Mouse (Mus musculus) cerebellum, adult 11 months (tissue): ENCODE results near the gene Ppp4r4.
"Not testable (repeated sequence)": the region's sequence is repeated elsewhere in the genome, so short reads cannot be mapped to it uniquely, and the experiment has no call there.

Experiments used
- DNase-seq: peaks from one replicate; pipeline ENCODE4 v3.0.0; 2022

Gene Ppp4r4

DNA sequence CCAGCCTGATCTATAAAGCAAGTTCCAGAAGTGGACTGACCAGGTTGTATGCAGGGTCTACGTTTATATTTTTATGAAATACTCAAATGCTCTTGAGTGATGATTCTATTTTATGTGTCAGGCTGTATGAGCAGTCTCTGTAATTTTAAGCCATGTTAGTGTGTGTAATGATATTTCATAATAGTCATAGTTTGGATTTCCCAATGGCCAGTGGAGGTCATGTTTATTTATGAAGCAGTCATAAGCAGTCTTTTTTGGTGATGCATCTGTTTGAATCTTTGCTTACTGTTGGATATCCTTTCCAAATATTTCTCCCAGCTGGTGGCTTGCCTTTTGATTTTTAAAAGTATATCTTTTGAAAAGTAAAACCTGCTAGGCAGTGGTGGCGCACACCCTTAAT lies 11.3 kb downstream of the Ppp4r4 start:
- DNase-seq = no peak

DNA sequence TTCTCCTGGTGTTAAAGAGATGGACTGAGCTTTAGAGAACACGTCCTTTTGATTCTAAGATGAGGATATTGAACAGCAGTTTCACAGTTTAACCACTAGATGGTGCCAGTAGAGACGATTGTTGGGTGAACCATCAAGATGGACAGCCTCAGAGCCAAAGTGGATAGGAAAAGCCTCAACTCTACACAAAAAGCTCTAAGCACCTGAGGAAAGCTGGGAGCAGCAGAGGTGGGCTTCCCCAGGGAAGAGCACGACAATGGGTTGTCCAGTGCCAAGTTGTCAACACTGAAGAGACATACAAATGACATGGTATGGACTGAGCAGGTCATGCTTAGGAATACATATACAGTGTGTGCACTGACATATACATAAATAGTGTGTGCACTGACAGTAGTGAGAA lies 12.1 kb downstream of the Ppp4r4 start:
- DNase-seq = no peak

DNA sequence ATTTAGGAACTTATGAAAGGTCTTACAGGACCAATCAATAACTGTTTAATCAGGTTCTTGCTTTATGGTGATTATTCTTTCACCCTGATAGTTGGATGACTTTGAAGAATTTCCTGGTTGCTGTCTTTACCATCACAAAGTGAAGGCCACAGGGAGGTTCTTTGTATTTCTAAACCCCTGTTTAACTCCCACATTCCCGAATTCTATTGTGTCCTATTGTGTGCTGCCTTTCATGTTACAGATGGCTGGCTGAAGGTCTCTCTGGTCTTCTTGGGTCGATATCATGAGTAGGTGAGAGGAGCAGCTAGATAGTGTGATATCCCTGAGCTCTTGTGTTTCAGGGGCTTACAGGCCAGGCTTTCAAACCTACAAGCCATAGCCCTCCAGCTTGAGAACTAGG lies 15.4 kb downstream of the Ppp4r4 start:
- no peak for DNase-seq

DNA sequence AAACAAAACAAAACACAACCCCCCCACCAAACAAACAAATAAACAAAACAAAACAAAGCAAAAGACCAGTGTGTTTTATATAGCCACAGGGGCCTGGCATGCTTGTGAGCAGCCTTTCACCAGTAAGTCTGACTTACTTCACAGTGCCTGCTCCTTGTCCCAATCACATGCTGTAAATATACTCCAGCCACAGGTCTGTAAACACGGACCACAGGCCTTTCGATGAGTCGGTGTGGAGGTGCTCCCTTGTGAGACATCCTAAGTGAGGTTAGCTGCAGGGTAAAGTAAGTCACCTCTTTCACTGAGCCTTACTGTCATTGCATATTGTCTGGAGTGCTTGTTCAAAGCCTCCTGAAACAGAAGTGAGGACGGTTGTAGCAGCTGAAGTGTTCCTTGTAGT lies 16.4 kb downstream of the Ppp4r4 start:
- DNase-seq = no peak

DNA sequence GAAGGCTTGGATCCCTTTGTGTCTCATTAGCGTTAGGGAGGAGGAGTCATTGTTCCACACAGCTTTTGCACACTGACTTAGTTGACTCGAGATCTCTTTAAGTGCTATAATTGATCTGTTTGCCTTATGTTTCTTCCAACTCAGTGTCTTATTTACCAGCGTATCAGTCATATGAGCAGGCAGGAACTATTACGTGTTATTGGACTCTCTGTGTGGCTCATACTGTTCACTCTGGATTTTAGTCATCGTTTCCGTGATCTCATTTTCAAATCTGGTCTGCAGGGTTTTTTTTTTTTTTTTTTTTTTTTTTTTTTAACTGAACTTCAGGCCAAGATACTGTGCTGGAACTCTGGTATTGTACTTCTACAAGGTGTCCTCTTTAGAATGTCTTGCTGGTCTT lies 18.0 kb downstream of the Ppp4r4 start:
- DNase-seq = no peak

DNA sequence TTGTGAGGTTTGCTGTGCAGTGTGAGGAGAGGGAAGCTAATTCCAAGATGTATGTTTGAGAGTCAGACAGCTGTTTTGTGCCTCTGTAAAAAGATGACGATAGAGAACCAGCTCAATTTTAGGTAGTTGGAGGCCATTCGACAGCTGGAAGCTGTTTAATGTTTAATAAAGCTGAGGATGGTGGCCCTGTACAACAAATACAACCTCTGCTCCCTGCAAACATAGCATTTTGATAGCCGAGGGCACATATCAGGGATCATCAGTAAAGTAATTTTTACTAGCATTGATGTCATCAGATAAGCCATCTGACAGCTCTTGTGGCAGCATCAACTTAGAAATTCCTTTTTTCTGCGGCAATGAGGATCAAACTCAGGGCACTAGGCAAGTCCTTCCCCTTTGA lies 19.3 kb downstream of the Ppp4r4 start:
- DNase-seq = no peak

DNA sequence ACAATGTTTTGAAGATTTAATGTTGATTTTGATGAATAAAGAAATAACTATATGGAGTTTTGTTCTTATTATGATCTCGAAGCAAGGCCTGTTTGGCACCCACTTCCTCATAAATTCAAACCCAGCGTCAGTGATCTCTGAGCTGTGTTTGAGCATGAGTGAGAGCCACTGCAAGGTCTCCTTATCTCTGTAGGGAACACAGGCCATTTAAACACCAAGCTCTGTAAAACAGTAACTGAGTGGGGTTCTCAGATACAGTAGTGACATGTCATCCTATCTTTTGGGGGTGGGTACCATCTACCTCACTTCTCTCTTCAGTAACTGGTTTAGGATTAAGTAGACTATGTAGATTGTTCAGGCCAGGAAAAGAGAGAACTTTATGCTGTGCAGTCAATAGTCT lies 20.4 kb downstream of the Ppp4r4 start:
- no peak for DNase-seq

DNA sequence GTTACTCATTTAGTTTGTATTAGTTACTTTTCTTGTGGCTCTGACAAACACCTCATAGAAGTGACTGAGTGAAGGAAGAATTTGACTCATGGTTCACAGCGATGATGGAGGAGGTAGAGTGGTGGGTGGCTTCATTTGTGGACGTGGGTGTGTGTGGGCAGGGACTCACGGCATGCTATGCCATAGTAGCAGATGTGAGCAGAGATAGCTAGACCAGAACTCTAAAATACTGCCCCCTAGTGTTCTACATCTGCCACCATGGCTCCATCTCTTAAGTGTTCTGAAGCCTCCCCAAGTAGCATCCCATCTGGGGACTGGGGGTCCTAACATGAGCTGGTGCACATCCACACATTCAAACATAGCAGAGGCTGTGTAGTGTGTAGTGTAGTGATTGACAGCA lies 21.4 kb downstream of the Ppp4r4 start:
- no peak for DNase-seq

DNA sequence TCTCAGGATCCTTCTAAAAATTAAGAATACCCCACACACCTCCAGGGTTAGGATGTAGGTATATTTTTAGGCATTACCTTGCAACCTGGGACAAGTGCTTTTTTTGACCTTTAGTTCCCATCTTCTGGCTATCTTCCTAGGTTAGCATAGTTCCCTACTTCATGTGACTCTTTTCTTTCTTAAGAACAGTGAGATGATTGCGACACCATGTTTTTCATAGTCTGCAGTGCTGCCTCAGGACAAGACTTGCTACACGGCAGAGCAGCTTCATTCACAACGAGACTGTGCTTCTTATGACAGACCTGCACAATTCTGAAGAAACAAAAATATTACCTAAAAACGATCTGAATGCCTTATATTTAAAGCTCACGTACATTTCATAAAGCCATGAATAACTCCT lies 24.8 kb downstream of the Ppp4r4 start:
- DNase-seq = no peak

DNA sequence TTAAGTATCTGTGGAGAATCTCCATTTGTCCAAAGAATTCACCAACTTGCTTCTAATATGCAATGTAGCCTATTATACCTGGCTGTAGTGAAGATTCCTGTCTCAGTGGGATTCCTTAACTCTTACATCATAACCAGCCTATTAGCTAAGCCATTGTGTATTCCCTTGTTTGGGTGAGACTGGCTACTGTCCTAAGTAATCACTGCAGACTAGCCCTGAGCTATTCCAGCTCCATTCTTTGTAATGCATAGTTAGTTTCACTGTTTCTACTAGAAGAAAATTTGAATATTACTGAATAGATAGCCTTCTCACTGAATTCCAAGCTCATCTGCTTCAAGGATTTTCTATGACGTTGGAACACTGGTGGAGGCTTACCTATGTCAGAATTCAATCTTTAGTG lies 32.6 kb downstream of the Ppp4r4 start:
- no peak for DNase-seq

DNA sequence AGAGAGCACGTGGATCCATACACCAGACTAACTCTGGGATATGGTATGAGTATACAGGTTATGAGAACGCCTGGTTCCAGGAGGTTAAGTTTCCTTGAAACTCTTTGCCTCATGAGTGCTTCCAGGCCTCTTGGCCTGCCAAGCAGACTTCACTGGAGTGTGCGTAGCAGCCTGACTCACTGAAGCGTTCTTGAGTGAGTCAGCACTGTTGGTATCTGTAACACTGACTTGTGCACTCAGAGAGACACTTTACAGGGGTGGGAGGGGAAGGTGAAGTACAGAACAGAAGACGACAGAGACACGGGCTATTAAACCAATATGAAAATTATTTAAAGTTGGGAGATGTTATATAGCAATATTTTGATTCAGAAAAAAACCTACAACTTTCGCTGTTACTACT lies 33.1 kb downstream of the Ppp4r4 start:
- no peak for DNase-seq

DNA sequence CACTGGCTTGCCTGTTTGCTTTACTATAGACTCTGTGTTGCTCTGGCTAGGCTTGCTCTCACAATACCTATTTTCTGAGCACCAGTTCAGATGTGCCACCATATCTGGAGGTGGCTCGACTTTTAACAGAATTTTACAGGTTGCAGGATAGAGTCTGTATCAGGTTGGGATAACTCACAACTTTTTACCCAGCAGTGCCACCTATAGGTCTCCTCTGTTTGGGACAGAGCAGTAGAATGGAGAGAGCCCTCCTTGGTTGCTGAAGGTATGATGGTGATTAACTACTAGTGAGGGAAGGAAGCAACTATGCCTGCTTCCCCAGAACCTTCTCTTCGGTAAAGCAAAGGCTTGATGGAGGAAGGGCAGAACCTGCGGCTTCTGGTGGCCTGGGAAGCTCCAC lies 35.0 kb downstream of the Ppp4r4 start:
- no peak for DNase-seq

DNA sequence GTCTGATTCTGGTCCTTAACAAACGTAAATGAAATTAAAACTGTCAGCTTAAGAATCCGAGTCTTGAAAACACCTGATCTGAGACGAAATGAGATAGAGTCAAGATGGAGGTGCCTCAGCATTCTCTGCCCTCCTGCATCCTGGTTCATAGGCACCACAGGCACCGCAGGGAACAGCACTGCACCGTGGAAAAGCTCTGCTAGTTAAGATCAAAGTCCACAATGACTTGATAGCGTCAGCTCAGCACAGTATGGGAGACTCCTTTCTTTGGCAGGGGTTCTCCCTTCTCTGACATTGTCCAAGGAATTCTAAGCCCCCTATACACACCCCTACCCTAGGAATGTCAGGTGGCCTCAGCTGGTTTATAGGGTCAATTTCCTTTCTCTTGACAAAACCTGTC lies 37.6 kb downstream of the Ppp4r4 start:
- no peak for DNase-seq

DNA sequence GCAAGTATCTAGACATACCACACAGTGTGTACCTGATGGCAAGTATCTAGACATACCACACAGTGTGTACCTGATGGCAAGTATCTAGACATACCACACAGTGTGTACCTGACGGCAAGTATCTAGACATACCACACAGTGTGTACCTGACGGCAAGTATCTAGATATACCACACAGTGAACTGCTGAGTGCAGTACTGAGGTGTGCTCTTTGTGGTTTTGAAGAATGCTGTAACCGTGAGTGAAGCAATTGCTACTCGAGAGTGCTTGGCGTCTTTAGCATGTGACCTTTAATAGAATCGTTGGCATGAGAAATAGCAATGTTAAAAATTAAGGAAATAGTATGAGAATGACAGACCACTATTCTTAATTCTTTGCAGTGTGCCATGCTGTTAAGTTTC lies 46.1 kb downstream of the Ppp4r4 start:
- DNase-seq = not testable (repeated sequence)

DNA sequence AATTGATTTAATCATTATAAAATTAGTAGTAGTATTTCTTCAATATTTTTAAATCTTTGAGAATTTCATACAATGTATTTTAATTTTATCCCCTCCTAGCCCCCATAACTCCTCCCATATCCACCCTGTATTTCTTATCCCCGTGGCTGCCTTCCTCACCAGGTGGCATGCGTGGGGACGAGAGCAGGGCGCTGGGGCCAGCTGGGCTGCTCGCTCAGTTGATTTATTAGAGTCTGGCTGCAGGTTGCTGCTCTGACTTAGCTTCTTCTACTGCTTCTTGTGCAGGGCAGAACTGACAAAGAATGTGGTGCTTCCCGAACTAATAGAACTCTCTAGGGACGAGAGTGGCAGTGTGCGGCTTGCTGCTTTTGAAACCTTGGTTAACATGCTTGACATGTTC lies 51.7 kb downstream of the Ppp4r4 start:
- no peak for DNase-seq

DNA sequence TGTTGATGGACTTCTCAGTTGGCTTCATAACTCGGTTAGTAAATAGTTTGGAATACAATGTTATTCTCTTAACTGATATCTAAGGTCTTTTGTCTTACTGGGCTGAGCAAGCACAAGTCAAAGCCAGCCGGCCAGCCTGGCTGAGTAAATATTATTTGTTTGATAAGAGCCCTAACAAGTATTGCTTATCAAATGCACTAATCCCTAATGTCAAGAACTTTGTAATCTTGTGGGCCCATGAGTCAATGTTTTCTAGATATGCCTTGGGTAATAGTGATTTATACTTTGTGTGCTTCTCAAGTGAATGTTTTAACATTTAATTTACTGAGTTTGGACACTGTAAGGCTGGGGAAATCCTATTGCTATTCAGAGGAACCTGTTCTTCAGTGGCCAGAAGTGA lies 66.3 kb downstream of the Ppp4r4 start:
- DNase-seq = no peak

DNA sequence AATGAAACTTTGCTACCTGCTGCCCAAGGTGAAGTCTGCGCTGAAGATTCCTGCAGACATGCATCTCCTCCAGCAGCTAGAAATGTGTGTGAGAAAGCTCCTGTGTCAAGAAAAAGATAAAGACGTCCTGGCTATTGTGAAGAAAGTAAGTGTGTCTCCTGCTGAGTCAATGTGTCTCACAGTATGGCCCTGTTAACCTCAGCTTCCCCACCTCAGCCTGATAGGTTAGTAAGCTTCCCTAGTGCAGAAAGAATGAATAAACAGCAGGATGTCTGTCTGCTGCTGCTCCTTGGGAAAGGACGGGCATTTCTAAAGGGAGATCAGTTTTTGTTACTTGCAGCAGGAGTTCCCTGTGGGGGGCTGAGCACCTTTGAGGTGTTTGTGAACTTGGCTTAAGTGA lies 68.3 kb downstream of the Ppp4r4 start:
- no peak for DNase-seq

DNA sequence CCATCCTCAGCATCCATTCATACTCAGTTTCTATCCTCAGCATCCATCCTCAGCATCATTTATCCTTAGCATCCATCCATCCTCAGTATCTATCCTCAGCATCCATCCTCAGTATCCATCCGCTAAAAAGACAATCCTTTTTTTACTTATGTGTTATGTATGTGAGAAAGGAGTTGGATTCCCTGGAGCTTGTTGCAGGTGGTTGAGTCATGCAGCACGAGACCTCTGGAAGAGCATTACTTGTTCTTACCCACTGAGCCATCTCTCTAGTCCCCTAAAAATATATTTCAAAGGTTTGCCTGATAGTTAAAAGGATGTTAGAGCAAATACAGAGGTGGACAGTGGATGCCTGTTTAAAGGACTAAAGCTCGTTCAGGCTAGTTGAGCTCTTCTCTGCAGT lies 69.8 kb downstream of the Ppp4r4 start:
- DNase-seq = no peak

DNA sequence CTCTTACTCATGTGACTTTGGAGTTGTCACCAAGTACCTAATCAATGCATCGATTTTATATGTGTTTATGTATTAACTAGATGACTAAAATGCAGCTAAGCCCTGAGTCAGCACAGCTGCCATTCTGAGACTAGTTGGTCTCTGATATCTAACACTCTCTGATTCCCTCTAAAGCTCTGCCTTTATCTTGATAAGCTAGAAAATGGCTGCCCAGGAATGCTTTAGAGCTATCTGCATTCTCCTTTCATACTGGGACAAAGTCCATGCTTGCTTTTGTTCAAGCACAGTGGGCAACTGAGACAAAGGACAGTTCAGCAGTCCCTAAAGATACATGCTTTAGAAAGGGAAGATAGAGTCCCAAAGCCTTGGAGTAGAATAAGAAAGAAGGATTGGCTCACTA lies 83.1 kb downstream of the Ppp4r4 start:
- DNase-seq = no peak

DNA sequence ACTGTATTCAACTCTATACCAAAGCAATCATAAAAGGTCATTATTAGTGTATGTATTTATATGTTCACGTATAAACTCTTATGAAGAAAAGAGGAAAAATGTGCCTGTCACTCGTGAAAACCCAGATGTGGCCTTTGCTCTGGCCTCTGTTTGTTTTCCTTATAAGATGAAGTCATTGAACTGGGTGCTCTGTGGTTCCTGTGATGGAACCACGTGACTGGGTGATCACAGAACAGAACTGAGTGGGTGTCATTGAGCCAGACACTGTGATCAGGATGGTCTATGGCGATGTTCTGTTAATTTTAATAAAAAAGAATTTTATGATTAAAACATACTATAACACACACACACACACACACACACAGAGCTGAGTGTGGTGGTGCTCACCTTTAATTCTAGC lies 83.7 kb downstream of the Ppp4r4 start:
- no peak for DNase-seq

DNA sequence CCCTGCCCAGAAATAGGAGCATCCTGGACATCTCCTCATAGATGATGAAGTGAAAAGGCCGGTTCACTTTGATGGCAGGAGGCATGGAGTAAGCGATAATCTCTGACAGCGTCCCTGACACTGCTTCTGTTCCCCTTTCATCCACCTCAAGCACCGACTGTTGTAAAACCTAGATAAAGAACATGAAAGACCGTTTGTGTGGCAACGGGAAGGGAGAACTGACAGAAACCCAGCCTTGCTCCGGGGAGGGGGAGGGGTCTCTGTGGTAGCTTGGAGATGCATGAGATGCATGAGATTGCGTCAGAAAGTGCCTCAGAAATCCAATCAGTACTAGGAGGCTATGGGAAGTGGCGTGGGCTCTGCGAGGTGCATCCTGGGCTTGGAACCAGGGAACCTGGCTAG lies 84.8 kb downstream of the Ppp4r4 start:
- no peak for DNase-seq

DNA sequence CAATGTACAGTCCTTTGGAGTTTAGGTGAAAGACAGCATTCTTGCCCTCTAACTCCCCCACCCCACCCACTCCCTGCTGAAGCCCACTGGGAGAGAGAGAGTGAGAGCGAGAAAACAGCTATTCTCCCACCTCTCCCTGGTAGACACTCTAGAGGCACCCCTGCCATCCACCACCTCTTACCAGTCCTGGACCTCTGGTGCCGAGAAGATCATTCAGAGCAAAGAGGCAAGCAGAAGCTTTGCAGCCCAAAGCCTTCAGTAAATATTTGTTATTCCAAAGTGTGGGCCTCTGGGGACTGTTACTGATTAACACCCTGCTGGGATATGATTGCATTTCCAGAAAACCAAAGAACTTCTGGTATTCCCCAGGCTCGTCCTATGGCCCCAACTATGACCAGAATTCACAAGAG lies 99.1 kb downstream of the Ppp4r4 start, which contains the start of gene Serpina10:
Gene Serpina10 (minus strand): TSS at position 242 of the 410 bp plus-strand sequence.
- DNase-seq = no peak

DNA sequence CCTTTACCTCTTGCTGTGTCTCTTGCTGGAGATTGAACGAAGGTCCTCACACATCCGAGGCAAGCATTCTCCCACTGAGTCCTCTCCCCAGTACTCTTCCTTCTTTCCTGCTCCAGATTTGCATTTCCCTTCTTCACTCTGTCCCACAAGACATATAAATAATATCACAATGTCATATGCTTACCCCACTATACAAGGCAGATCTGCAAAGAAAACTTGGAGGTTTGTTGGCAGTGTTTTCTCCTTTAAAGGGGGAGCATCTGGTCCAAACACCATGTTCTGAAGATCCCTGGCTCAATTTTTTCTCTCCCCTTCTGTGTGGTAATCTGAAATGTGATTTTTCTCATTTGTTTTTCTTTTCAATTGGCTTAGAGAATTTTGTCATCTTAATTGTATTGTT lies 102.3 kb downstream of the Ppp4r4 start:
- no peak for DNase-seq

DNA sequence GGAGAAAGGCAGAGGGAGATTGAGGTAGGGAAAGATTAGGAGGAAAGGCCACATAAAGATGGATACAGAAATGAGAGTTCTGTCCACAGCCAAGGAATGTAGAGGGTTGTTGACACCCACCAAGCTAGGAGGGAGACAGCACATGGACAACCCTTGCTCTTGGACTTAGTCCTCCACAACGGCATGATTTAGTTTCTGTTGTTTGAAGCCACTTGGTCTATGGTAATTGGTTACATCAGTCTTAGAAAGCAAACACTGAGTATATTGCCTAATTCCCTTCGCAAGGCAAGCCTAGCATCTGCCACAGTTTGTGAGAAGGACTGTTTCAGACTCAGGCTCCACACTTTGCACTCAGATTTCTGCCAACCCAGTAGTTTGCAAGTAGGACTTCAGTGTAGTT lies 103.8 kb downstream of the Ppp4r4 start:
- no peak for DNase-seq

DNA sequence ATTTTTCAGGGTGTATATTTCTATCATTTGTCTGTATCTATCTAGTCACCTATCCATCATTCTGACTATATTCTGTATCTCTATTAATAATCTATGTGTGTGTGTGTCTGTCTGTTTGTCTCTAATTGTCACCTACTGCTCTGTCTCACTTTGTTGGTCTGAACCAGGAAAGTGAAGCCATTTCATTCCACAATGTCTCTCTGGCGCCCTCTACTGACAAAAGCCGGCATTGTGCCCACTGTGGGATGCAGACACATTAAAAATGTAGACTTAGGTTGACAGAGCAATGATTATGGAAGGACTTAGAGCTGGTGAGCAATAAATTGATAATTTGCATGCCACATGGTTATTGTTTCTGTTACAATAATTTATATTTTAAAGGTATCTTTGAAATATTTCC lies 111.3 kb downstream of the Ppp4r4 start:
- DNase-seq = peak; percentile 29

DNA sequence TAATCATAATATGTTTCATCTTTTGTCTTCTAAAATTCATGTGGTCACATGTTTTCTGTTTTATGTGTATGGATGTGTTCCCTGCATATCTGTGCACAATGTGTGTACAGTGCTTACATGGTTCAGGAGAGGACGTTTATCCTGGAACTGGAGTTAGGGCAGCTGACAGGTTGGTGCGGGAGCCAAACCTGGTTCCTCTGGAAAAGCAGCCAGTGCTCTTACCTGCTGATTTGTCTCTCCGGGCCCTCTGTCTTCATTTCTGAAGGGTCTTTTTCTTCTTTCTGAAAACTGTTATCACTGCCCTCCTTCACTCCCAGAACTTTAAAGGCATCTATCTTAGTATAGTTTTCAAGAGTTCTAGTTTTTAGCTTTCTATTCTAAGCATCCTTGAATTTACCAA lies 111.7 kb downstream of the Ppp4r4 start:
- DNase-seq = no peak
